Mouse (Mus musculus) ES-E14 (cell line): Measurements from ENCODE around the gene Sirt2.

ENCODE experiments used
- CHD2 ChIP-seq: IDR thresholded peaks from 2 replicates; pipeline ENCODE4 v1.6.1; 2014; ENCODE audit warnings: mild to moderate bottlenecking, low read depth, low read length, inconsistent platforms
- HCFC1 ChIP-seq: IDR thresholded peaks from 2 replicates; pipeline ENCODE4 v1.6.1; 2012; ENCODE audit warnings: low read length, inconsistent platforms, borderline replicate concordance; ENCODE audit not compliant: insufficient read depth
- MAFK ChIP-seq: IDR thresholded peaks from 2 replicates; pipeline ENCODE4 v1.6.1; 2014; ENCODE audit warnings: mild to moderate bottlenecking, low read depth, low read length, inconsistent platforms; ENCODE audit not compliant: insufficient read depth
- ZC3H11A ChIP-seq: IDR thresholded peaks from 2 replicates; pipeline ENCODE4 v1.6.1; 2012; ENCODE audit warnings: low read depth, mild to moderate bottlenecking, inconsistent platforms, low read length, borderline replicate concordance
- ZNF384 ChIP-seq: IDR thresholded peaks from 2 replicates; pipeline ENCODE4 v1.6.1; 2012; ENCODE audit warnings: low read depth, low read length, inconsistent platforms

DNA sequence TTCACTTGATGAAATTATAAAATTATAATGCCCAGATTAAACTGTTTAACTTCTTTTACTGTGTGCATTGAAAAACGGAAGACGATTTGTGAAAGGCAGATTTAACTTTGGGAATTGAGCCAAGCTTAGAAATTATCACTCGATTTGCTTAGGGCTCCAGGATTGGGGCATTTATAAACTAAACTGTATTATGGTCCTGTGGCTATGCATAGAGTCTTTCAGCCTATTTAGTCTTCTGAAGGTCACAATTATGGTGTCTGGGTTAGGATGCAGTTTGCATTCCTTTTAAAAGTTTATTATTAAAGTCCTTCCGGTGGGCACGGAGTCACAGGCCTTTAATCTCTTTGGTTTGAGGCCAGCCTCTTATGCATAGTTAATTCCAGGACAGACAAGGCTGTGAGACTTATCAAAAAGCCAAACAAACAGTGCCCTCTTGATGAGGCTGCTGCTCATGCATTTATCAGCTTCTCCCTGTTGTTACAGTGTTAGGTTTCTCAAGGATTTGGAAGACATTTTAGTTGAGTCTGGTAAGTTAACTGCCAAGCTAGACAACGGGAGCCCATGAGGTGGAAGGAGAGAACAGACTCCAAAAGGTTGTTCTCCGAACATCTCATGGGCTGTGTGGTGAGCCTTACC is 45.2 kb downstream of the Sirt2 start:
- TF ChIP-seq ZNF384 (no peak), HCFC1 (no peak), ZC3H11A (no peak), MAFK (no peak), CHD2 (no peak)
